Mouse (Mus musculus) CD4-positive, CD25-positive, alpha-beta regulatory T cell, adult 4 months (primary cell): ENCODE data around the gene Trim11. TPM values are rescaled to one million over a fixed set of nuclear protein-coding genes. Genes with fewer than 3 reads are reported as not detected.

Source experiments
- ATAC-seq: one replicate; pipeline ENCODE4 v1.8.0; 2017
- polyA plus RNA-seq, 2 experiments: library from polyadenylated mRNA; unstranded; fragments of 100-300 nt; shearing (Covaris generic); gene quantifications; one replicate each; pipeline ENCODE4 v1.2.1; 2017

Gene Trim11
- polyA plus RNA-seq, 2 experiments from 2014 or later, result 23.7 to 27.1 TPM

- ATAC-seq, result no peak
These were observed 51.1 kb downstream of the Trim11 start for GRCm38 (mm10) chr11:59029003-59029402.

Other genes starting within 250 kb of the Trim11 start
- gene Olfr317, start 238.9 kb upstream of the Trim11 start, polyA plus RNA-seq, result not detected
- gene Olfr316, start 225.4 kb upstream of the Trim11 start, polyA plus RNA-seq, result not detected
- not detected for gene Olfr315, start 204.9 kb upstream of the Trim11 start, polyA plus RNA-seq
- gene Olfr314, start 195.1 kb upstream of the Trim11 start, polyA plus RNA-seq, result not detected
- gene Fam183b, start 176.1 kb upstream of the Trim11 start, polyA plus RNA-seq, result under 1 TPM in 1 of 2 experiments, not detected in 1; 1.00 TPM
- not detected for gene Olfr313, start 163.1 kb upstream of the Trim11 start, polyA plus RNA-seq
- under 1 TPM in 1 of 2 experiments, not detected in 1; 0.13 TPM for gene Olfr312, start 148.9 kb upstream of the Trim11 start, polyA plus RNA-seq
- not detected for gene Olfr311, start 138.8 kb upstream of the Trim11 start, polyA plus RNA-seq
- gene Gm12258, start 130.9 kb upstream of the Trim11 start, polyA plus RNA-seq, result 1 to 10 TPM; 7.1 to 7.9 TPM
- 10 to 100 TPM; 11.0 to 14.5 TPM for gene 2810021J22Rik, start 110.9 kb upstream of the Trim11 start, polyA plus RNA-seq
- 10 to 100 TPM in 1 of 2 experiments, 1 to 10 TPM in 1; 8.2 to 10.6 TPM for gene Zfp39, start 73.9 kb upstream of the Trim11 start, polyA plus RNA-seq
- gene Btnl10, start 60.2 kb upstream of the Trim11 start, polyA plus RNA-seq, result not detected
- gene Rnf187, start 39.2 kb upstream of the Trim11 start, polyA plus RNA-seq, result 10 to 100 TPM in 1 of 2 experiments, 1 to 10 TPM in 1; 10.0 to 18.7 TPM
- 1 to 10 TPM; 4.9 to 6.6 TPM for gene Hist3h2ba, start 29.2 kb upstream of the Trim11 start, polyA plus RNA-seq
- gene Hist3h2a, start 23.4 kb upstream of the Trim11 start, polyA plus RNA-seq, result 10 to 100 TPM in 1 of 2 experiments, 1 to 10 TPM in 1; 9.6 to 10.3 TPM
- under 1 TPM; 0.28 to 0.46 TPM for gene Trim17, start 23.4 kb upstream of the Trim11 start, polyA plus RNA-seq
- not detected for gene Obscn, start 158.3 kb downstream of the Trim11 start, polyA plus RNA-seq
- gene Iba57, start 185.6 kb downstream of the Trim11 start, polyA plus RNA-seq, result 1 to 10 TPM; 1.2 to 1.8 TPM
- gene Gjc2, start 205.1 kb downstream of the Trim11 start, polyA plus RNA-seq, result not detected
- 10 to 100 TPM; 63.6 to 67.4 TPM for gene Guk1, start 214.1 kb downstream of the Trim11 start, polyA plus RNA-seq
- gene Mrpl55, start 224.4 kb downstream of the Trim11 start, polyA plus RNA-seq, result 10 to 100 TPM; 57.0 to 62.4 TPM
- 10 to 100 TPM; 18.8 to 26.1 TPM for gene 2310033P09Rik, start 230.2 kb downstream of the Trim11 start, polyA plus RNA-seq